Mouse (Mus musculus) megakaryocyte, embryonic 14.5 days (primary cell): ENCODE results near the gene Nr6a1.

ENCODE experiments used
- FLI1 ChIP-seq: IDR thresholded peaks from 2 replicates; pipeline ENCODE4 v1.6.1; 2012; ENCODE audit warnings: low read length, inconsistent platforms, mixed read lengths
- GATA1 ChIP-seq: IDR thresholded peaks from 3 replicates; pipeline ENCODE4 v1.6.1; 2012; ENCODE audit warnings: mixed read lengths, low read length, inconsistent platforms, borderline replicate concordance

DNA sequence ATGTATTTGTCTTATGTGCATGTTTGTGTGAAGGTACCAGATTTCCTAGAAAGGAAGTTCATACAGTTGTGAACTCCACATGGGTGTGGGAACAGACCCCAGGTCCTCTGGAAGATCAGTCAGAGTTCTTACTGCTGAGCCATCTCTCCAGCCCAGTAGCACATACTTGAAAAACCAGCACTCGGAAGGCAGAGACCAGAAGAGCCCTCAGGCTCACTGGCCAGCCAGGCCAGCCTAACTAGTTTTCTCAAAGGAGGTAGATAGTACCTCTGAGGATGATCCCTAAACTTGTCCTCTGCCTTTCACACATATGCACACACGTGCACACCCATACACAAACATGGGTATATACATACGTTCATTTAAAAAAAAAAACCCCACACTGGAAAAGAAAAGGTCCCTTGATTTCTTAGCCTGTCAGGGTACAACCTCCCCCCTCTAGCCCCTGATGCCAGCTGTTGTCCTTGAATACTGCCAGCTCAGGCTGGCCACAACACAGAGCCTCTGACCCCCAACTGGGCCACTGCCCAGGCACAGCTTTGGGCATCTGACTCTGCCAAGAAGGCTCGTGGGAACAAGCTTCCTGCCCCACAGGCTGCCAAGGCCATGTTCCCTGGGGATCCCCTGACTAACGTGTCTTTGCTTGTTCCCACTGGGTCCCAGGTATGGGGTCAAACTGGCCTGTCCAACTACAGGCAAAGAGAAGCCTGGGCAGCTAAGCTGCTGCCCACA, 25.8 kb upstream of the Nr6a1 start:
- TF ChIP-seq GATA1, result no peak
- no peak for TF ChIP-seq FLI1
